Mouse (Mus musculus): ENCODE measurements around the gene Dnmt3l.
"Not testable (repeated sequence)": the region's sequence is repeated elsewhere in the genome, so short reads cannot be mapped to it uniquely, and the experiment has no call there.

The Dnmt3l gene

GRCm38 (mm10) chr10:78086444-78087061 lies 44.8 kb downstream of the Dnmt3l start:
- no peak for DNase-seq

GRCm38 (mm10) chr10:78087101-78087511 lies 45.4 kb downstream of the Dnmt3l start:
- no peak for DNase-seq

DNA sequence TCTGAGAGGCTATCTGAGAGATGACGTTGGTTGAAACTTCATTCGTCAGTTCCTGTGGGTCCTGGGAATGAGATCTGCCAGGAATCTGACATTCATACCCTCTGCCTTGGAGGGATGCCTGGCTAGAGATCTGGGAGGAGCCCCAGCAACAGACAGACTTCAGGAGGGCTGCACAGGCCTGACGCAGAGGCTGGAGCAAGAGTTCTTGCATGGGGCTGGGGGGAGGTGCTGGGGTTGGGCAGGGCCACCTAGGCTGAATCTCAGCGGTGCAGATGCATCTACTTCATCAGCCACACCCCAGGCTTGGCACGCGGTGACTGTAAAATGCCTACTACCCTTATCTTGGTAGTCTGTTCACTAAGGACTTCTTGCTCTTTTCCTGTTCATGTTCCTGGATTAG lies 48.5 kb downstream of the Dnmt3l start:
- DNase-seq, result peak; percentile 32

- no peak for DNase-seq
Measured at GRCm38 (mm10) chr10:78090706-78091491, 49.2 kb downstream of the Dnmt3l start.

- no peak for DNase-seq
Measured at GRCm38 (mm10) chr10:78091865-78092724, 50.3 kb downstream of the Dnmt3l start.

DNA sequence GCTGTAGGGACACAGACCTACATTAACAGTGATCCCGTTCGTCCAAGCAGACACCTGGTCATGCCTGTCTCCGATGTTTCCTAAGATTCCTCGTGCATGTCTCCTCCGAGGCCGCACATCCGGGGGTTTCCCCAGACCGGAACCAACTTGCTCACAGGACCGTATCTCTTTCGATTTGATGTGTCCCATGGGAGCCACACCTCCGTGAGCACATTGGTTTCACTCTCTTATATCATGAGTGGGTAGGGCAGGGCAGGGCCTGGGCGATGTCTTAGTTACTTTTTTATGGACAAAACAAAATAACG lies 50.9 kb downstream of the Dnmt3l start:
- DNase-seq, result no peak

DNA sequence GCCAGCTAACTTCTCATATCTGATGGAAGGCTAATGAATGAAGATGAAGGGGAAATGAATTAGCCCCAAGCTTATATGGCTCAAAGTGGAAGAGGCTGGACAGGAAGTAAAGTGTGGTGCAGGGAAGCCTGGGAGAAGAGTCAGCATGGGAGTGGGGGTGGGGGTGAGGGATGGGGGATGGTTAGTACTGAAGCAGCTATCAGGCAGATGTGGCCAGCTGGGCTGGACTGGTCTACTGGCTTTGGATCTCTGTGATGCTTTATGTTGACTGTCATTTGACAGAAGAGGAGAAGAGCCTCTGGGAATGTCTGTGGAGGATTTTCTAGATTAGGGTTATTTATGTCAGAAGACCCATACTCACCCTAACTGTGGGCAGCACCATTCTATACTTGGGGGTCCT lies 53.5 kb downstream of the Dnmt3l start:
- peak; percentile 62 for DNase-seq

DNA sequence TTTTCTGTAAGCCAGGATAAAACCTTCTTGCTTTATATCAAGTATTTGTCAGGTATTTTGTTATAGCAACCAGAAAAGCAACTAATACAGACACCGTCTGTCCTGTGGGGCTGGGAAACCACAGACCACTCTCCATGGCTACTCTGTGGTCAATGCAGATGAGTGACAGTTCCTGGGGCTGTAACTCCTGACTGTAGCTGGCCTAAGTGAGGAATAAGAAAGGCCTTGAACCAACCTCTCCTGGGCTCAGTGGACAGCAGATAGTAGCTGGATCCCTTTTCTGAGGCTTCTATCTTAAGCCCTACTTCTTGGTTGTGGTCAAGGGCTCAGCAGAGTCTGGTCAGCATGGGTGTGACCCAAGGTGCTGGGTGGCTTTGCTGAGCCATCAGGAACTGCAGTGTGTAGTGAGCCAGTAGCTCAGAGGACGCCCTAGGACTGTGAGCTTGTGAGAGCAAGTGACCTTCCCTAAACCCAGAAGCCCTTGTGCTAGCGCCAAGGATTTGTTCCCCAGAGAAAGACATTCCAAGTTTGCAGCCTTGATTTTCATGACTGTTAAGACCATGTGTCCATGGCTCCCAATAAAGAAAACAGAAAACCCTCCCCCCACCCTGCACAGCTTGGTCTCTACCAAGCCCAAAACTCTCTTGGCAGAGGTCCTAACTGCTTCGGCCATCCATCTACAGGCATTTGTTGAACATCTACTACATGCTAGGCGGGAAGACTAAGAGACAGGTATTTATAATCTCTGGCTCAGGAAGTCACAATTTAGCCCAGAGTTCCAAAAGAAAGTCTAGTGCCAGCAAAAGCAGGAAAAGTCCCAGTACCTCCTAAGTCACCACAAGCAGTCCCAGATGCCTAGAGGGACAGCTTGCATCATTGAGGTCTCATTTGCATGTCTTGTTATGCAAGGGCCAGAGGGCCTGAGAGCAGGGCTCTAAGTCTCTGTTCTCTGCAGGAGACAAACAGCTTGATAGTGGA lies 54.5 kb downstream of the Dnmt3l start:
- DNase-seq, result peak; percentile 44

GRCm38 (mm10) chr10:78099860-78100259 lies 58.1 kb downstream of the Dnmt3l start:
- not testable (repeated sequence) for DNase-seq

- DNase-seq, result peak; percentile 16
Measured at GRCm38 (mm10) chr10:78100989-78101780, 59.4 kb downstream of the Dnmt3l start.

- peak; percentile 81 for DNase-seq
Measured at GRCm38 (mm10) chr10:78104555-78105490, 63.1 kb downstream of the Dnmt3l start.

DNA sequence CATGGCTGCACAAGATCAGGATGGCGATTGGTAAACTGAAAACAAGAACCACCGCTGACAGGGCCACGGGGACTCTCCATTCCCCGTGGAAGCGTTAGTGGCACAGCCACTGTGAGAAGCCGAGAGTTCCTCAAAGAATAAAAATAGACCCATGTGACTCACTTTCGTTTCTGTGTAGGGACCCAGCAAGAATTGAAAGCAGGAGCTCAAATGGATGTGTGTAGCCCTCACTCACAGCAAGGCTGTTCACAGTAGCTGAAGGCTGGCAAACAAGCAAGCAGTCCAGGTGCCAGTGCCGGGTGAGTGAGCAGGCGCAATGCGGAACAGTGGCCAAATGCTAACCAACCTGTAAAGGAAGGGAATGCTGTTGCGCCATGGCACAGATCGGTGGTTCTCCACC lies 63.8 kb downstream of the Dnmt3l start:
- peak; percentile 74 for DNase-seq

All from kidney, postnatal 10 days (tissue).